Mouse (Mus musculus): ENCODE results near the gene Snx7. TPM values are rescaled to one million over a fixed set of nuclear protein-coding genes. Genes with fewer than 3 reads are reported as not detected.

Gene Snx7
- 11.9 and 12.3 TPM in 2 replicates for polyA plus RNA-seq (2015; fragmentation: Nextera tagmentation; extraction: Ambion mirVana)

DNA sequence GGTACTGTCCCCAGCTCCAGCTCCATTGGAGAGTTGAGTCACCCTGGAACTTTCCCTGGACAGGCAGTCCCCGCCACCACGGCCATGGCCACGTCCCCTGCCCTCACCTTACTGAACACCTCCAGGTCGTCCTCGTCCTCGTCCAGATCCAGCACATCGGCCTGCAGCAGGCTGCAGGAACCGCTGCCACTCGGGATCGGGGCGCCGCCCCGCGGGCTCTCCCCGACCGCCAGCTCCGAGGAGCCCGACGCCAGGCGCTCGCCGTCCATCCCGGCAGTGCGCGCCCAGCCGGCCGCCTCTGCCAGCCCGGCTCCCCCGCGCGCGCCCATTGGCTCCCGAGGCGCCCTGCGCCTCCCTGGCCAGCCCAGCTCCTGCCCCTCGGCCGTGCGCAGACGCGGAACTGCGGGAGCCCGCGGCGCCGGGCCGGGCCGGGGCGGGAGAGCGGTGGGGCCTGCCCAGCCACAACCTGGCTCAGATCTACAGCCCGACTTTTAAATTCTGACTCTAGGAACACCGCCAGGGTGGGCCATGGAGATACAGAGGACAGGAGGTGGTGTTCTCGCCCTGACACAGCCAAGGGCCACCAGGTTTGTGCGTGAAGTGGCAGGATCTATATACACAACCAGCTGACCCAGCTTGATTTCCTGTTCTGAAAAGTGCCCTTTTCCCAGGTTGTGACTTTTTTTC is at the start of gene Snx7:
Gene Snx7, minus strand, starts transcription at position 300 of the 687 bp plus-strand sequence.
- Histone ChIP-seq H3K9me3 (replicated peaks) (no peaks in the 10 kb centered on the region), H3K27ac (replicated peaks) (peak within 1 kb of the TSS; percentile 56), H3K36me3 (replicated peaks) (no peaks in the 10 kb centered on the region), H3K4me3 (replicated peaks) (peak within 1 kb of the TSS; percentile 61), H3K9ac (peak within 1 kb of the TSS; percentile 47), H3K27me3 (no peaks in the 10 kb centered on the region), H3K4me2 (peak within 1 kb of the TSS; percentile 72), H3K4me1 (replicated peaks) (no peaks in the 10 kb centered on the region)
- under 1% methylated on average over 53 of the region's 53 CpGs for WGBS (ENCODE audit: insufficient replicate concordance)
- ATAC-seq (ENCODE audit: insufficient read depth) = peak; percentile 98

DNA sequence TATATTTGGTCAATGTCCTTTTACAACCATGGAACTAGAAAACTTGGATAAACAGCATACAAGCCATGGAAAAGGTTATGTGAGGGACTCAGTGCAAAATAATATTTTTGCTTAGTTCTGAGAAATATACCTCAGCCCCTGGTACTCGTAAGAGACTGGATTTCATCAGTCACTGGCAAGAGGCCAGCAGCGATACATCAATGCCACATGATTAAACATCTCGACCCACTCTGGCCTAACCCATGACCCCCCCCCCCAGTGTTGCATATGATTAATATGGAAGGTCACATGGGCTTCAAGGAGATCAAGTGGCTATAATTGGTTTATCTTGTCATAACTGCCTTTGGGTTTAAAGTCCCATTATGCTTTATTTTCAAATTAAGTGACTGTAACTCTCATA is 46.7 kb upstream of the Snx7 start:
- no peak overlapping the region for H3K4me2 ChIP-seq
- no peak overlapping the region for H3K4me3 ChIP-seq (replicated peaks)
- no peaks in the 10 kb centered on the region for H3K36me3 ChIP-seq (replicated peaks)
- H3K9ac ChIP-seq = no peak overlapping the region
- 68% methylated on average over 3 of the region's 3 CpGs for WGBS (ENCODE audit: insufficient replicate concordance)
- H3K27ac ChIP-seq (replicated peaks) = no peak overlapping the region
- no peaks in the 10 kb centered on the region for H3K27me3 ChIP-seq
- no peaks in the 10 kb centered on the region for H3K9me3 ChIP-seq (replicated peaks)
- H3K4me1 ChIP-seq (replicated peaks) = no peaks in the 10 kb centered on the region
- no peak for ATAC-seq (ENCODE audit: insufficient read depth)

DNA sequence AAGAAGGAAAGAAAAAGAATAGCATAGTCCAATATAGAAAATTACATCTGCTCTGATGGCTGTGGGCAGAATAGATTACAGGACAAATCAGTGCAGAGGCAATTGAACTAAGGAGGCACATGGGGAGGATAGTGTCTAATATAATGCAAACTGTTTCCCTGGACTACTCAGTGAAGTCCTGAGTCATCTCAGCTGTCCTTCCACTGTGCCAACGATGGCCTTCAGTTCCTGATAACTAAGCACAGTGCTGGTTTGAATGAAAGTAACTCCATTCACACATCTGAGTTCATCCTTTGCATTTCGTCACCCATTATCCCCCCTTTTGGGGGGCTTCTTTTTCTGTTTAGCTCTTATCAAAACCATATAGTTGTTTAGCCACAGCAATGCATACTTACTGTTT is 25.0 kb upstream of the Snx7 start:
- Histone ChIP-seq H3K9ac (no peak overlapping the region), H3K27ac (replicated peaks) (no peak overlapping the region), H3K4me2 (no peak overlapping the region), H3K36me3 (replicated peaks) (no peaks in the 10 kb centered on the region), H3K9me3 (replicated peaks) (no peaks in the 10 kb centered on the region), H3K27me3 (no peaks in the 10 kb centered on the region), H3K4me3 (replicated peaks) (no peak overlapping the region), H3K4me1 (replicated peaks) (no peaks in the 10 kb centered on the region)
- WGBS (ENCODE audit: insufficient replicate concordance) = 44% methylated on average over 2 of the region's 2 CpGs
- no peak for ATAC-seq (ENCODE audit: insufficient read depth)

DNA sequence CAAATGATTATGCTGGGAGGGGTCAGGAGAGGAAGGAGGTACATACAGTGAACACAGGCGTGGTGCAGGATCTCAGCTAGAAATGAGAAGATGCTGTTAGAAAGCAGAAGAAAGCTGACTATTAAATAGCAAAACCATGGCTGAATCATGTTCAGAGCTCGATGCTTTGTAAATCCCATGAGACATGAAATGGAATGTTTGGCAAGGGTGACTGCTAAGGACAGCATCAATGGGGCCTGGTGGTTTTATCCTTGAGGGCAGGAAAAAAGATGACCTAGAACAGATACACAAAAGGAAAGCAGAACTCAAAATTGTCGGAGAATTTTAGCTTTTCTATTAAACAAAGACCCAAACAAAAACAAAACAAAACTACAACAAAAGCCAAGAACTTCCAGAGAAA is 6.7 kb upstream of the Snx7 start:
- no peaks in the 10 kb centered on the region for H3K36me3 ChIP-seq (replicated peaks)
- WGBS (ENCODE audit: insufficient replicate concordance) = 49% methylated on average over 3 of the region's 3 CpGs
- H3K9ac ChIP-seq = no peak overlapping the region
- H3K4me1 ChIP-seq (replicated peaks) = no peaks in the 10 kb centered on the region
- no peak overlapping the region for H3K27ac ChIP-seq (replicated peaks)
- no peak for ATAC-seq (ENCODE audit: insufficient read depth)
- H3K27me3 ChIP-seq = no peaks in the 10 kb centered on the region
- H3K4me2 ChIP-seq = no peak overlapping the region
- no peak overlapping the region for H3K4me3 ChIP-seq (replicated peaks)
- H3K9me3 ChIP-seq (replicated peaks) = no peaks in the 10 kb centered on the region

DNA sequence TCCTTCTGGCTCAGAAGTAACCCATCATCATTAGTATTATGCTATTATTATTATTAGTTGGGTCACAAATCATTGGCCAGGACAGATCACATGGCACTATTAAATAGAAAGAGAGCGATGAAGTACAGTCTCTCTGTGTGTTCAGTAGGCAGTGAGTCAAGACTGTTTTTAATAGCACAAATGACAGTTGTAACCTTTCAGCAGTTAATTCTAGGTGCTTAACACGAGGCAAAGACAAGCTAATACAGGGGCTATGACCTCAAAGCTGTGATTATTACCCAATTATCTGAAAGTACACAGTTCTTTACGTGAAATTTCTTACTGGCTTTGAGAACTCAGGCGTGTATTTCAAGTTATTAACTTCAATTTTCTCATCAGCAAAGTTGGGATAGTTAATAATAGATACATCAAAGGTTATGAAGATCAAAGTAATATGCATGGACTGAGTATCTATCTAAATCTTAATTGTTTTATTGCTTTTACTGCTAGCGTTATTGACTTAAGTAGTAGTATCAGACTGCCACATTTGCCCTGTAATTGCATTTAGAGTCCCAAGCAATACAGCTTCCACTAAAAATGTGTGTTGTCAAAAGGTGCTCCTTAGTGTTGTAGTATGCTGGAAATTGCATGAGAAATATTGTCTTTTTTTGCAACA is 4.6 kb upstream of the Snx7 start:
- Histone ChIP-seq H3K4me2 (no peak overlapping the region), H3K27me3 (no peaks in the 10 kb centered on the region), H3K27ac (replicated peaks) (no peak overlapping the region), H3K36me3 (replicated peaks) (no peaks in the 10 kb centered on the region), H3K9me3 (replicated peaks) (no peaks in the 10 kb centered on the region), H3K9ac (no peak overlapping the region), H3K4me1 (replicated peaks) (no peaks in the 10 kb centered on the region), H3K4me3 (replicated peaks) (no peak overlapping the region)
- ATAC-seq (ENCODE audit: insufficient read depth) = no peak
- WGBS (ENCODE audit: insufficient replicate concordance) = 51% methylated on average over 5 of the region's 5 CpGs

DNA sequence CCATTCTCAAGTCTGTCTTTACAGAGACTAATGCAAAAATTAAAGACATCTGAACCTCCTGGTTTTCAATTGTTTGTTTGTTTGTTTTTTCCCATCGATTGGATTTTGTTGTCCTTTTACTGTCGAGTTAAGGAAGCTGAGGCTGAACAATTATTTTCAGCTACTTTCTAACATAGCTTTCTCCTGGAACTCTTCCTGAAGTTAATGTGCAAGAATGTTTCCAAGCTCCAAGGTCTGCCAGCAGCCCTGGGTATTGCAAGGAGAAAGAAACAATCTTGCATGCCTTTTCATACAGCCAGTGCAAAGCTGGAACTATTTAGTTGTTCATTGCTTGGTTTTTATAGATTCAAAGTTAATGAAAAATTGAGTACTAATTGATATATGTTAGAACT is 584 bp upstream of the Snx7 start:
- Histone ChIP-seq H3K9me3 (replicated peaks) (no peaks in the 10 kb centered on the region), H3K36me3 (replicated peaks) (no peaks in the 10 kb centered on the region), H3K9ac (peak overlapping the region; percentile 47), H3K4me1 (replicated peaks) (no peaks in the 10 kb centered on the region), H3K27ac (replicated peaks) (no peak overlapping the region), H3K4me2 (peak overlapping the region; percentile 72), H3K27me3 (no peaks in the 10 kb centered on the region), H3K4me3 (replicated peaks) (peak overlapping the region; percentile 61)
- ATAC-seq (ENCODE audit: insufficient read depth) = no peak
- 11% methylated on average over 2 of the region's 2 CpGs for WGBS (ENCODE audit: insufficient replicate concordance)

DNA sequence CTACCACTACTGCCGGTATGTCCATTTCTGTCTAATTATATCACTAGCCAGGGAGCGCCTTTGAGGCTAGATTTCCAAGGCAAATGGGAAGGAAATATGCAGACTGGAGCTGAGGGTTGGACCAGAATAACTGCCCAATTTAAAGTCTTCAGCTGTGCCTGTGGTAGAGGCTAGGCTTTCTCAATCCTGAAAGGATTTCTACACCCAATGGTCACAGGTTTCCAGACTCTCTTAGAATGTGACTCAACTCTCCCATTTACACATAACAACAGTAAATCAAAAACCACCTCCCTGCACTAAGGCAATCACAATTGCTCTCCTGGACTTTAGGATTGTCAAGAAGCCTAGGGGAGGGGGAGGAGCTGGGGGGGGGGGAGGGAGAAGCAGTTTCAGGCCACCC is 645 bp downstream of the Snx7 start:
- 55% methylated on average over 2 of the region's 2 CpGs for WGBS (ENCODE audit: insufficient replicate concordance)
- Histone ChIP-seq H3K4me3 (replicated peaks) (peak overlapping the region; percentile 61), H3K9ac (no peak overlapping the region), H3K4me2 (peak overlapping the region; percentile 72), H3K27me3 (no peaks in the 10 kb centered on the region), H3K4me1 (replicated peaks) (no peaks in the 10 kb centered on the region), H3K36me3 (replicated peaks) (no peaks in the 10 kb centered on the region), H3K27ac (replicated peaks) (no peak overlapping the region), H3K9me3 (replicated peaks) (no peaks in the 10 kb centered on the region)
- peak; percentile 7; the same call in 1 of the 2 replicates for ATAC-seq (ENCODE audit: insufficient read depth)

DNA sequence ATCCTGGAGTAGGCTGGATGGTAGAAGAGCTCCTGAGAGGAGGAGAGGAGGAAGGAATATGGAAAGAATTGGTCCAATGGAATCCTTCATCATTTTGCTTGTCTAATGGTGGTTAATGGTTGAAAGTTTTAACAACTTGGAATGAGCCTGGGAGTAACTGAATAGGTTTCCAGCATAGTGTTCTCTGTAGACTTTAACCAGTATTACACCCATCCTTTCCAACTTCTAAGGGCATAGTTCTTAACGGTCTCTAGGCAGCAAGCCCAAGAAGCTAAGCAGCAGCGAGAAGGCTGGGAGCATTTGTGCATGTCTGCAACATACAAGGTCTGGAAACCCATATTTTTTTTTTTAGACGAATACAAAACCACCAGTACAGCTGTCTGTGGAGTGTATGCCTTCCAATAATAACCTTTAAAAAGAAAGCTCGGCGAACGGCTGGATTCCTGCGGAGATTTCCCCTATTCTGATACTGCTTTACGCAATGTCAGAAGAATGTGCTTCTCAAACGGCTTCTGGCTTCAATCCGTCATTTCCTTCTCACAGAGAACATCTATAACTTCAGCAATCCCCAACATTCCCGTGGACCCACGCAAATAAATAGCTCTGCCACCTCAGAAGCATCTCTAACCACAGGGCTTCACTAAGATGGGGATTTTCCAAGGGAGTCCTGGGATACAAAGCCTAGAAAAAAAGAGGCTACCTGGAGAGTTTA is 1.9 kb downstream of the Snx7 start:
- no peaks in the 10 kb centered on the region for H3K36me3 ChIP-seq (replicated peaks)
- H3K27ac ChIP-seq (replicated peaks) = no peak overlapping the region
- H3K4me1 ChIP-seq (replicated peaks) = no peaks in the 10 kb centered on the region
- no peaks in the 10 kb centered on the region for H3K9me3 ChIP-seq (replicated peaks)
- H3K27me3 ChIP-seq = no peaks in the 10 kb centered on the region
- no peak overlapping the region for H3K9ac ChIP-seq
- ATAC-seq (ENCODE audit: insufficient read depth) = no peak
- 63% methylated on average over 12 of the region's 12 CpGs for WGBS (ENCODE audit: insufficient replicate concordance)
- H3K4me3 ChIP-seq (replicated peaks) = no peak overlapping the region
- H3K4me2 ChIP-seq = no peak overlapping the region

DNA sequence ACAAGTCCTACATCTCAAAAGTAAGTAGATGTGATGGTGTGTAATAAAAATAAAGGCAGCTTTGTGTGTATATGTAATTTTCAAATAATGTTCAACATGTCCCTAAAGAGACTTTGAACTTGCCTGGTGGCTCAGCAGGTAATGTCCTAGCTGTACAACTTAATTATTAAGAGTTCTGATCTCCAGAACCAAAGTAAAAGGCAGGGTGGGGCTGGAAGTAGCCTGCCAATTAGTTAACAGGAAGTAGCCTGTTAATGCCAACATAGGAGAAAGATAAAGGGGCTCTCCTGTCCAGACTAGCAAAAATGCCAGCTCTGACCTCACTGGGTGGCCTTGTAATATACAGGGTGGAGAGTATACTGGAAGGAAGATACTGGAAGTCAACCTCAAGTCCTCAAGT is 3.1 kb downstream of the Snx7 start:
- Histone ChIP-seq H3K4me1 (replicated peaks) (no peaks in the 10 kb centered on the region), H3K4me2 (no peak overlapping the region), H3K27ac (replicated peaks) (no peak overlapping the region), H3K36me3 (replicated peaks) (no peaks in the 10 kb centered on the region), H3K27me3 (no peaks in the 10 kb centered on the region), H3K9me3 (replicated peaks) (no peaks in the 10 kb centered on the region), H3K4me3 (replicated peaks) (no peak overlapping the region), H3K9ac (no peak overlapping the region)
- ATAC-seq (ENCODE audit: insufficient read depth) = no peak

DNA sequence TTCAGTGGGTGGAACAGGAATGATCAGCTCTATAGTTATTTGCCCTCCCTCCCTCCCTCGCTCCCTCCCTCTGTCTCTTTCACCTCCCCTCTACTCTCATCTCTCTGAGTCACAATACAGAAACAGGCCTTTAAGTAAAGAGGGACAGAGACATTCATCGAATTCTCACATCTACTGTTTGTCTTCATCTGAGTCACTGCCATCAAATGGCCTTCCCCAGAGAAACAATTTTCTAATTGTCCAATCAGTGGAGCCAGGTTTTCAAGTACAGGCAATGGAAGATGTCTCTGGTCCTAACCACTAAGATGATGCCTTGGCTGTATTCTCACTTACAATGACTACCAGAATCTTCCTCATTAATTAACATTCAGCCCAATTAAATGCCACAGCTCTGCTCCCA is 5.8 kb downstream of the Snx7 start:
- Histone ChIP-seq H3K4me1 (replicated peaks) (no peaks in the 10 kb centered on the region), H3K27me3 (no peaks in the 10 kb centered on the region), H3K4me3 (replicated peaks) (no peak overlapping the region), H3K4me2 (no peak overlapping the region), H3K9ac (no peak overlapping the region), H3K27ac (replicated peaks) (no peak overlapping the region), H3K9me3 (replicated peaks) (no peaks in the 10 kb centered on the region), H3K36me3 (replicated peaks) (no peaks in the 10 kb centered on the region)
- WGBS (ENCODE audit: insufficient replicate concordance) = 46% methylated on average over 2 of the region's 2 CpGs
- no peak for ATAC-seq (ENCODE audit: insufficient read depth)

DNA sequence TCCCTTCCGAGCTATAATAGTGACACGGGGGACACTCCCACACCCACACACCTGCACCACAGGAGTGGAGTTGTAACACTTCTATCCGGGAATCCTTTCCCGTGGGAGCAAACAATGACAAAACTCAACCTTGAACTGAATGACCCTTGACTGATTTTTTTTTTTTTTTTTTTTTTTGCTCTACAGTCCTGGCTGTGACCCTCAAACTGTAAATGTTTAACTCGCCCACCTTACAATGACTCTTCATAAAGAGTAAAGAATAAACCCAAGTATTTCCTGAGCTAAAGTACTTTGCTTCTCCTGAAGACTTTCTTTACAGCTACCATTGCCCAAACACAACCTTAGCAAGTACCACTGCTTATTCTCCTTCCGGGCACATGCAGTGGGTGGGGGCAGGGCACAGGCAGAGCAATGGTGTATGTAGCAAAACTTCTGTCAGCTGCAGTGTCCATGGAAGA is 6.7 kb downstream of the Snx7 start:
- Histone ChIP-seq H3K27ac (replicated peaks) (no peak overlapping the region), H3K27me3 (no peaks in the 10 kb centered on the region), H3K36me3 (replicated peaks) (no peaks in the 10 kb centered on the region), H3K9ac (no peak overlapping the region), H3K9me3 (replicated peaks) (no peaks in the 10 kb centered on the region), H3K4me1 (replicated peaks) (no peaks in the 10 kb centered on the region), H3K4me3 (replicated peaks) (no peak overlapping the region), H3K4me2 (no peak overlapping the region)
- WGBS (ENCODE audit: insufficient replicate concordance) = 56% methylated on average over 6 of the region's 6 CpGs
- ATAC-seq (ENCODE audit: insufficient read depth) = peak; percentile 42; the same call in 1 of the 2 replicates
